Mouse (Mus musculus): ENCODE data around the gene Aspdh.

The Aspdh gene

GRCm38 (mm10) chr7:44471880-44472557 is 6.8 kb downstream of the Aspdh start:
- peak in 1 of 2 experiments; percentile 57 for DNase-seq (ENCODE audit: low spot score in 2 of 2)

- no peak for DNase-seq (ENCODE audit: low spot score in 2 of 2)
Observed at GRCm38 (mm10) chr7:44472558-44472885, 7.3 kb downstream of the Aspdh start.

- DNase-seq (ENCODE audit: low spot score in 2 of 2), result peak in 1 of 2 experiments; percentile 62
Observed at GRCm38 (mm10) chr7:44472961-44473646, 7.9 kb downstream of the Aspdh start.

- peak in 1 of 2 experiments; percentile 64 for DNase-seq (ENCODE audit: low spot score in 2 of 2)
Observed at GRCm38 (mm10) chr7:44474419-44474818, 9.2 kb downstream of the Aspdh start.

GRCm38 (mm10) chr7:44475046-44475614 is 9.9 kb downstream of the Aspdh start:
- DNase-seq (ENCODE audit: low spot score in 2 of 2), result no peak

- DNase-seq (ENCODE audit: low spot score in 2 of 2), result no peak
Observed at GRCm38 (mm10) chr7:44482836-44483435, 17.7 kb downstream of the Aspdh start.

- DNase-seq (ENCODE audit: low spot score in 2 of 2), result no peak
Observed at GRCm38 (mm10) chr7:44484109-44484508, 18.9 kb downstream of the Aspdh start.

GRCm38 (mm10) chr7:44484841-44485571 is 19.8 kb downstream of the Aspdh start:
- peak; percentile 78 to 90 for DNase-seq (ENCODE audit: low spot score in 2 of 2)

- no peak for DNase-seq (ENCODE audit: low spot score in 2 of 2)
Observed at GRCm38 (mm10) chr7:44485572-44486195, 20.5 kb downstream of the Aspdh start.

- DNase-seq (ENCODE audit: low spot score in 2 of 2), result peak in 1 of 2 experiments; percentile 11
Observed at GRCm38 (mm10) chr7:44486927-44487575, 21.9 kb downstream of the Aspdh start.

- peak in 1 of 2 experiments; percentile 11 for DNase-seq (ENCODE audit: low spot score in 2 of 2)
Observed at GRCm38 (mm10) chr7:44487936-44488335, 22.7 kb downstream of the Aspdh start.

- DNase-seq (ENCODE audit: low spot score in 2 of 2), result peak in 1 of 2 experiments; percentile 10
Observed at GRCm38 (mm10) chr7:44488545-44488944, 23.4 kb downstream of the Aspdh start.

GRCm38 (mm10) chr7:44490281-44490680 is 25.1 kb downstream of the Aspdh start:
- peak in 1 of 2 experiments; percentile 14 for DNase-seq (ENCODE audit: low spot score in 2 of 2)

GRCm38 (mm10) chr7:44491391-44491790 is 26.2 kb downstream of the Aspdh start:
- no peak for DNase-seq (ENCODE audit: low spot score in 2 of 2)

GRCm38 (mm10) chr7:44492166-44492826 is 27.1 kb downstream of the Aspdh start:
- no peak for DNase-seq (ENCODE audit: low spot score in 2 of 2)

GRCm38 (mm10) chr7:44494681-44495080 is 29.5 kb downstream of the Aspdh start:
- DNase-seq (ENCODE audit: low spot score in 2 of 2), result no peak

GRCm38 (mm10) chr7:44495086-44495485 is 29.9 kb downstream of the Aspdh start:
- DNase-seq (ENCODE audit: low spot score in 2 of 2), result no peak

- peak; percentile 97 to 99 for DNase-seq (ENCODE audit: low spot score in 2 of 2)
Observed at GRCm38 (mm10) chr7:44495992-44496770, 31.0 kb downstream of the Aspdh start, which contains the start of the genes Emc10 and Fam71e1. Gene Emc10 (minus strand): TSS chr7:44496529. Gene Fam71e1 (plus strand): TSS chr7:44496581.

- DNase-seq (ENCODE audit: low spot score in 2 of 2), result no peak
Observed at GRCm38 (mm10) chr7:44496771-44497109, 31.5 kb downstream of the Aspdh start.
